In genomic region chr8:70220236-70220840, GRCm38 (mm10) we compare ENCODE assay signal across 13 mouse cellular contexts. TPM values are rescaled to one million over a fixed set of nuclear protein-coding genes. Genes with fewer than 3 reads are reported as not detected.
DNase-seq lines count a peak whose midpoint lies in the region; ATAC-seq and TF ChIP-seq lines count a peak whose summit lies in the region.
"Had no signal": no experiment of that assay in that cellular context is flagged by ENCODE, and none has a peak within 500 bp of the region (broad histone marks: within the 10 kb centered on the region; RNA-seq: fewer than 3 reads in every experiment).

No protein-coding gene starts in this region.

- H3K36me3 ChIP-seq in heart, adult 2 months (ENCODE audit: control insufficient read depth, insufficient read depth, low read length) = no peaks in the 10 kb centered on the region
- H3K36me3 ChIP-seq in liver, embryonic 13.5 days = peaks cover 40% of the 10 kb centered on the region
- H3K36me3 ChIP-seq in stomach, postnatal 0 days (ENCODE audit: control insufficient read depth, insufficient read depth, low read length) = peaks cover 7% of the 10 kb centered on the region

- 47% methylated on average over 8 of the region's 8 CpGs for WGBS in heart, adult 2 months
- 62% methylated on average over 8 of the region's 8 CpGs for WGBS in liver, embryonic 13.5 days (ENCODE audit: insufficient replicate concordance)
- 72% methylated on average over 8 of the region's 8 CpGs for WGBS in stomach, postnatal 0 days

- no peak for TF ChIP-seq EP300 in heart, adult 2 months (IDR thresholded peaks at IDR 0.05; ENCODE audit: insufficient read depth, low read depth, low read length)
- TF ChIP-seq EP300 in stomach, postnatal 0 days (optimal IDR thresholded peaks at IDR 0.05) = no peak

- H3K4me3 ChIP-seq in heart, adult 2 months = no peak overlapping the region
- H3K4me3 ChIP-seq in liver, embryonic 13.5 days (replicated peaks) = no peak overlapping the region
- no peak overlapping the region for H3K4me3 ChIP-seq in stomach, postnatal 0 days (ENCODE audit: low read depth, low read length)
- H3K4me3 ChIP-seq: hindbrain, embryonic 10.5 days; lung, embryonic 15.5 days had no signal

- peak; percentile 18; the same call in 1 of the 2 replicates for ATAC-seq in liver, embryonic 13.5 days (ENCODE audit: low read depth)
- no peak for ATAC-seq in stomach, postnatal 0 days (ENCODE audit: low FRiP score, low TSS enrichment)
- ATAC-seq: forebrain, embryonic 16.5 days had no signal

- no peak for TF ChIP-seq POLR2A in heart, adult 2 months (IDR thresholded peaks at IDR 0.05; ENCODE audit: insufficient read depth, low read depth, low read length)

- peak overlapping the region; percentile 30; the same call in 1 of the 2 replicates for H3K27ac ChIP-seq in heart, adult 2 months
- H3K27ac ChIP-seq in liver, embryonic 13.5 days = 0 out of 2 replicates have a peak overlapping the region, but pooled peaks have one; percentile 4
- no peak overlapping the region for H3K27ac ChIP-seq in stomach, postnatal 0 days (replicated peaks)
- H3K27ac ChIP-seq: lung, embryonic 15.5 days had no signal

- H3K4me1 ChIP-seq in heart, adult 2 months (ENCODE audit: control insufficient read depth, insufficient read depth, low read length) = peaks cover 16% of the 10 kb centered on the region
- H3K4me1 ChIP-seq in liver, embryonic 13.5 days (replicated peaks) = peaks cover 25% of the 10 kb centered on the region
- H3K4me1 ChIP-seq in stomach, postnatal 0 days (replicated peaks; ENCODE audit: control insufficient read depth, insufficient read depth) = no peaks in the 10 kb centered on the region
- H3K4me1 ChIP-seq: hindbrain, embryonic 10.5 days; lung, embryonic 15.5 days had no signal

- intact Hi-C loops in heart, adult 2 months (cut with DNase I) = loop anchor here (5.0 kb wide), 2 partner anchors 43 to 133 kb away; no protein-coding TSS in a partner anchor
- intact Hi-C loops in heart, postnatal 25 days (cut with DNase I) = loop anchor here (5.0 kb wide), 1 partner anchor 113 kb away; no protein-coding TSS in a partner anchor
- intact Hi-C loops in heart, postnatal 10 days (cut with DNase I) = loop anchor here (5.0 kb wide), 2 partner anchors 118 to 133 kb away; no protein-coding TSS in a partner anchor

- no peaks in the 10 kb centered on the region for H3K27me3 ChIP-seq in heart, adult 2 months (ENCODE audit: control insufficient read depth, insufficient read depth, low read length)
- H3K27me3 ChIP-seq in liver, embryonic 13.5 days = no peaks in the 10 kb centered on the region
- H3K27me3 ChIP-seq in stomach, postnatal 0 days (ENCODE audit: control insufficient read depth, insufficient read depth, low read length) = no peaks in the 10 kb centered on the region
- H3K27me3 ChIP-seq: lung, embryonic 15.5 days had no signal

- no peaks in the 10 kb centered on the region for H3K79me2 ChIP-seq in heart, adult 2 months (replicated peaks; ENCODE audit: control insufficient read depth, insufficient read depth, low read length)

- no peaks in the 10 kb centered on the region for H3K9me3 ChIP-seq in liver, embryonic 13.5 days (replicated peaks)
- no peaks in the 10 kb centered on the region for H3K9me3 ChIP-seq in stomach, postnatal 0 days (ENCODE audit: control insufficient read depth, low read length)
- H3K9me3 ChIP-seq: hindbrain, embryonic 10.5 days; lung, embryonic 15.5 days had no signal

- H3K4me2 ChIP-seq in liver, embryonic 13.5 days = no peak overlapping the region
- no peak overlapping the region for H3K4me2 ChIP-seq in stomach, postnatal 0 days (replicated peaks; ENCODE audit: low read depth)
- H3K4me2 ChIP-seq: lung, embryonic 15.5 days had no signal

- H3K9ac ChIP-seq in heart, adult 2 months (ENCODE audit: low read depth, low read length) = peak overlapping the region; percentile 21; the same call in 1 of the 2 replicates
- H3K9ac ChIP-seq in liver, embryonic 13.5 days = no peak overlapping the region
- H3K9ac ChIP-seq in stomach, postnatal 0 days (ENCODE audit: low read length) = no peak overlapping the region
- H3K9ac ChIP-seq: lung, embryonic 15.5 days had no signal

- no peak for TF ChIP-seq CTCF in heart, adult 2 months (IDR thresholded peaks at IDR 0.05)
- no peak for TF ChIP-seq CTCF in stomach, postnatal 0 days (IDR thresholded peaks at IDR 0.05; ENCODE audit: low read depth)

- peak; percentile 50 to 65 for DNase-seq in heart, adult 2 months
- no peak for DNase-seq in heart, postnatal 25 days (ENCODE audit: low spot score)
- peak; percentile 70 to 82 for DNase-seq in adrenal gland, postnatal 36 days
- DNase-seq in heart, postnatal 10 days = peak; percentile 72
- DNase-seq in liver, embryonic 13.5 days = no peak
- DNase-seq in stomach, postnatal 0 days (ENCODE audit: low spot score) = no peak
- no peak for DNase-seq in spleen, adult 12 weeks (ENCODE audit: low spot score)
- DNase-seq in layer of hippocampus, adult 9-11 months = no peak
- DNase-seq: layer of hippocampus, postnatal 36 days; retina, postnatal 1 day had no signal

RNA-seq across cellular contexts. Expression of gene Slc25a42, which starts 8.2 kb away (rescaled TPM):
- 10 to 100 TPM; 49.6 to 51.6 TPM for total RNA-seq in heart, adult 2 months (2021)
- polyA plus RNA-seq in heart, adult 2 months (2012; rRNA removed) = 111 and 128 TPM in 2 replicates
- 10 to 100 TPM; 48.1 to 48.4 TPM for total RNA-seq in heart, postnatal 25 days (2021)
- total RNA-seq in adrenal gland, postnatal 36 days (2021) = 10 to 100 TPM; 28.5 to 44.0 TPM
- total RNA-seq in heart, postnatal 10 days (2021) = 10 to 100 TPM; 43.0 to 48.6 TPM
- 3.5 and 5.0 TPM in 2 replicates for polyA plus RNA-seq in liver, embryonic 13.5 days (2015; fragmentation: Nextera tagmentation; extraction: Ambion mirVana)
- 3.1 and 4.5 TPM in 2 replicates for polyA plus RNA-seq in stomach, postnatal 0 days (2015; fragmentation: Nextera tagmentation; extraction: Ambion mirVana)

RNA-seq across cellular contexts. Expression of gene Sugp2, which starts 13.7 kb away (rescaled TPM):
- 10 to 100 TPM; 34.3 to 38.0 TPM for total RNA-seq in heart, adult 2 months (2021)
- 27.8 and 31.4 TPM in 2 replicates for polyA plus RNA-seq in heart, adult 2 months (2012; rRNA removed)
- 10 to 100 TPM; 38.9 to 41.5 TPM for total RNA-seq in heart, postnatal 25 days (2021)
- total RNA-seq in adrenal gland, postnatal 36 days (2021) = 10 to 100 TPM; 24.0 to 34.1 TPM
- total RNA-seq in heart, postnatal 10 days (2021) = 10 to 100 TPM; 42.9 to 47.8 TPM
- 12.4 and 14.3 TPM in 2 replicates for polyA plus RNA-seq in liver, embryonic 13.5 days (2015; fragmentation: Nextera tagmentation; extraction: Ambion mirVana)
- polyA plus RNA-seq in stomach, postnatal 0 days (2015; fragmentation: Nextera tagmentation; extraction: Ambion mirVana) = 7.8 and 9.0 TPM in 2 replicates

RNA-seq across cellular contexts. Expression of gene Armc6, which starts 13.9 kb away (rescaled TPM):
- total RNA-seq in heart, adult 2 months (2021) = 1 to 10 TPM; 7.0 to 8.4 TPM
- polyA plus RNA-seq in heart, adult 2 months (2012; rRNA removed) = 9.4 and 16.0 TPM in 2 replicates
- 1 to 10 TPM; 7.6 to 8.0 TPM for total RNA-seq in heart, postnatal 25 days (2021)
- 10 to 100 TPM; 10.7 to 13.6 TPM for total RNA-seq in adrenal gland, postnatal 36 days (2021)
- total RNA-seq in heart, postnatal 10 days (2021) = 1 to 10 TPM; 8.9 to 9.2 TPM
- polyA plus RNA-seq in liver, embryonic 13.5 days (2015; fragmentation: Nextera tagmentation; extraction: Ambion mirVana) = 17.4 and 18.9 TPM in 2 replicates
- polyA plus RNA-seq in stomach, postnatal 0 days (2015; fragmentation: Nextera tagmentation; extraction: Ambion mirVana) = 11.9 and 12.9 TPM in 2 replicates

RNA-seq across cellular contexts. Expression of gene Tmem161a, which starts 48.2 kb away (rescaled TPM):
- 100 to 1,000 TPM in 1 of 2 experiments, 10 to 100 TPM in 1; 93.6 to 108 TPM for total RNA-seq in heart, adult 2 months (2021)
- polyA plus RNA-seq in heart, adult 2 months (2012; rRNA removed) = 134 and 145 TPM in 2 replicates
- total RNA-seq in heart, postnatal 25 days (2021) = 10 to 100 TPM; 93.0 to 98.1 TPM
- 10 to 100 TPM; 70.2 to 74.5 TPM for total RNA-seq in adrenal gland, postnatal 36 days (2021)
- 100 to 1,000 TPM in 1 of 2 experiments, 10 to 100 TPM in 1; 88.3 to 103 TPM for total RNA-seq in heart, postnatal 10 days (2021)
- 27.8 and 31.4 TPM in 2 replicates for polyA plus RNA-seq in liver, embryonic 13.5 days (2015; fragmentation: Nextera tagmentation; extraction: Ambion mirVana)
- 38.2 and 40.8 TPM in 2 replicates for polyA plus RNA-seq in stomach, postnatal 0 days (2015; fragmentation: Nextera tagmentation; extraction: Ambion mirVana)

Comparison
In these comparisons a context has a peak if more than half of its experiments do, and no peak if none do; other contexts are left out.
1. DNase-seq: peak in heart, adult 2 months (2 of 2), adrenal gland, postnatal 36 days (2 of 2) and heart, postnatal 10 days (2 of 2); none in heart, postnatal 25 days (single experiment), liver, embryonic 13.5 days (single experiment), stomach, postnatal 0 days (single experiment), spleen, adult 12 weeks (single experiment) and layer of hippocampus, adult 9-11 months (single experiment).